Mouse (Mus musculus) kidney, postnatal 25 days (tissue): Measurements from ENCODE around the gene Clstn2.

Source experiments
- DNase-seq, 2 experiments: peaks; one replicate each; pipeline ENCODE4 v3.0.0; 2021; ENCODE audit warnings: mixed read lengths in 2 of 2

Clstn2 gene

GRCm38 (mm10) chr9:97541419-97541818, 491.6 kb downstream of the Clstn2 start:
- DNase-seq, result no peak

DNA sequence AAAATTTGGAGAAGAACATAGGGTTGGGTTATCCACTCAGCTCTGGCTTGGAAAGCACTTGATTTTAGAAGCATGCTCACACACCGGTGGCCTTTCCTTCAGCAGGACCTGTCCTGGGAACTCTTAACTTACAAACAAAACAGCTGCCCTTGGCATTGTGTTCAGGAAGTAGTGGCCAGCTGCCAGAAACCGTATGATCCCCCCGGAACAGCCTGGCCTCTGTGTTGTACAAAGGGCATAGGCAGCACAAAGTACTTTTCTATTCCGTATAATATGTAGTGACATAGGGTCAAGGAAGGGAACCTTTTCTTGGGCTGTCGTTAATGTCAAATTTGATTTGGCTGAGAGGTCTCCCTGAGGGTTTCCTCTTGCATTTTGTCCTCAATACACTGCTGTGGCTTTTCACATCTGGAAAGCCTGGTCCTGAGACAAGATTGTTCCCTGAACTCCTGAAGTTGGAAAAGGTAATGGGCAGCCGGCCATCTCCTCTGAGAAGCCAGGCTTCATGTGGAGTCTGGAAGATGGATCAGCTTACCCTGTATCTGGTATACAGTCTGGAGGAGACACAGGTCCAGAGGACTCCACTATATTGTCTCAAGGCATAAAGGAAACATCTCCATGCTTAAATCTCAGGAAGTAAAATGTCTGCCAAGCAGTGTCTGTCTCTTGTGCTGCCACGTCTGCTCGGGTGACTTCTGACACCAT, 494.8 kb downstream of the Clstn2 start:
- DNase-seq, result peak; percentile 19 to 40

DNA sequence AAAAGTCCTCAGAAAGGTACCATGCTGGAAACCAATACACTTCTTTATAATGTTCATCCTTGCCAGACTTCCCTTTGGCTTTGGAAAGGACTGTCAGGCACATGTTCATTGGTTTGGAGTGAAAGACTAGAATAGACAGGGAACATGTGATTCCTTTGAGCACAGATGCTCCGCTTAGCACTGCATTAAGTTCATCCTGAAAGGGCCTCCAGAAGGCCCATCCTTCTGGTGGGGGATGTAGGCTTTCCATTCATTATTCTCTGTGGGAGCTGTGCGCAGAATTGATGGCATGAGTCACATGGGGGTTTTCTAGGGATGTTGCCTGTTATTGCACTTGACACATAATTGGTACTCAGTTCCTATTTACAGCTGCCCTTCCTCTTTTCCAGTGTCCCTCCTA, 498.8 kb downstream of the Clstn2 start:
- DNase-seq, result no peak

DNA sequence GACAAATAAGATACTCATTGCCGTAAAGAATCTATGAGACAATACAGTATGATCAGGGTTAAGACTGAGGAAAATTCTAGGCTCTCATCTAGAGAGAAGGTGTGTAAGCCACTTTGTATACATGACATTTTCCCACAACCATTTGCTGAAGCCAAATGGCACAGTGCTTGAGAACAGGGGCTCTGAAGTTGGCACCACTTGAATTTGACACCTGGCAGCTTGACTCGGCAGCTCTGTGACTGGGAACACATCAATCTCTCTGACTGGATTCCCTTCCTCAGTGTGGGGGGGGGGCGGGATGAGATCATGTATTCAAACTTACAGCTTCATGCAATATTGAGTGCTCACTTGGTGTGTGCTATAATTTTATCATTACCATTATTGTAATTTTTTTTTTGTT, 499.7 kb downstream of the Clstn2 start:
- DNase-seq, result no peak

DNA sequence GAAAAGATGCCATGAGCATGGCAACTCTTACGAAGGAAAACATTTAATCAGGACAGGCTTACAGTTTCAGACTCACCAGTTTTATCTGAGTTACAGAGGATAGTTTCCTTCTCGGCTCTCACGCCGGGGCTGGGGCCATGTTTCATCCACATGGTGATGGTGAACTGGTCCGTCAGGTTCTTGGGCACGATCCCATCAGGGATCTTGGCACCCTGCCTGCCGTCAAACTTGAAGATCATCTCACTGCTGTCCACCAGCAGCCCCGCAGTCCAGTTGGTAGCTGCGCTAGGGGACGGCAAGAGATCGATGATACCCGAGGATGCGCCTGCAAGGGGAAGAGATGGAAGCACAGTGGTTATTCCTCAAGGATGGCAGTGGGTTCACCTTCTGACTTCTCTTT, 500.4 kb downstream of the Clstn2 start:
- no peak for DNase-seq

- no peak for DNase-seq
These were observed 505.1 kb downstream of the Clstn2 start for GRCm38 (mm10) chr9:97527926-97528325.

GRCm38 (mm10) chr9:97527276-97527675, 505.7 kb downstream of the Clstn2 start:
- no peak for DNase-seq

GRCm38 (mm10) chr9:97525563-97525962, 507.4 kb downstream of the Clstn2 start:
- DNase-seq, result no peak

DNA sequence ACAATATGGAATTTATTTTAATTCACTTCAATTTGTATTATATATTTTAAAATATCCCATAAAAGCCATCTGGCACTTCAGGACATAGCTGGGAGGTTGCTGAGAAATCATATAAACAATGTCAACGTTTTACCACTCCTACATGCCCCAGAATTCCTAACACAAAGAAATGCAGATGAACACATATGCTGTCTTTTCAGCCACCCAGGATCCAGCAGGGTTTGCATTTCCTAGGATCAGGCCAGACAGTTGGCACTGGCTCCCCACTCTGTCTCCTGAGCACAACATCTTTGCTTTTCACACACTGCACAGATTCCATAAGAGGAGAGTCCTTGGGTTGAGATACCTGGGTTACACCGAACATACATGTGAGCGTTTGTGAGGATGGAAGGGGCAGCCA, 508.1 kb downstream of the Clstn2 start:
- DNase-seq, result no peak

- no peak for DNase-seq
These were observed 512.2 kb downstream of the Clstn2 start for GRCm38 (mm10) chr9:97520771-97521170.

DNA sequence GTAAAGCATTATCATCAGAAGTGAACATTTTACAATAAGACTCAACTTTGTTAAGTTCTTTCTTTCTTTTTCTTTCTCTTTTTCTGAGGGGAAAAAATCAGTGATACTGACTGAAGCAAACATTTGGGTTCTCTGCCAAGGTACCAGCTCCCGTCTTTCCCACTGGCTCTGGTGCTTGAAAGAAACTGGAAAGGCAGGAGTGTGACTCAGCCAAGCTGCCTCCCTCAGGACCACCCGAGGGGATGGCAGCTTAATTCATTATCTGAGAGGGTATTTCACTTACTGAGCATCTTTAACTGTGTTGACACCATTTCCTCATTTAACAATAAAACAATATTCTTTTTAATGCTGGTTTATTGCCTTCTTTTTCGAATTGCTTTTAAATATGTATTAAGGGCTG, 516.0 kb downstream of the Clstn2 start:
- no peak for DNase-seq

DNA sequence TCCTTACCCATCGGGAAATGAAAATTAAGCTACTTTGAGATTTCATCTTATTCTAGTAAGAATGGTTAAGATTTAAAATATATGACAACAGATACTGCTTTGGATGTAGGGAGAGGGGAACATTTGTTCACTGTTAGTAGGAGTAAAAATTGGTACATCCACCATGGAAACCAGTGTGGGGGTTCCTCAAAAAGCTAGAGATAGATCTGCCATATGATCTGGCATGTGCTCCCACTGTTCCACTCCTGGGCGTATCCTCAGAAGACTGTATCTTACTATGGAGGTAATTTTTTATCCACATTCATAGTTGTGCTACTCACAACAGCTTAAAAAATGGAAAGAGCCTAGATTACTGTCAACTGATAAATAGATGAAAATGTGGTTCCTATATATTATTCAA, 518.3 kb downstream of the Clstn2 start:
- DNase-seq, result no peak

- DNase-seq, result no peak
These were observed 520.6 kb downstream of the Clstn2 start for GRCm38 (mm10) chr9:97512282-97512850.

DNA sequence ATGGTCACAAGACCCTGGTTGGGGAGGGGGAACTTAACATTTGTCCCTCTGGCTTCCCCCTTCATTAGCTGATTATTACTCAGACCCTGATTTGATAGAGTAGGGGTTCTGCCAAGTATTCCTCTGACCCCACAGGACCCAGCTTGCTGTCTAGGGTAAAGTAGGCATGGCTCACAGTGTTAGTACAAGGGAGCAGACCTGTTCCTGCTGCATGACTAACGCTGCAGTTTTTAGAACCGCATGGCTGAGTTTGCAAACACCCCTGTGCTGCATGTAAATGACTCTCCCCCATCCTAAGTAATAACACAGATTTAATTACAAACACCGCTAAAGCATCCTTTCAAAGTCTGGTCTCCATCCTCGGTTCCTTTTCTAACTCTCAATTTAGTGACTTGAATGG, 531.6 kb downstream of the Clstn2 start:
- DNase-seq, result no peak

GRCm38 (mm10) chr9:97495056-97495455, 537.9 kb downstream of the Clstn2 start:
- DNase-seq, result no peak

GRCm38 (mm10) chr9:97491626-97492025, 541.4 kb downstream of the Clstn2 start:
- no peak for DNase-seq

DNA sequence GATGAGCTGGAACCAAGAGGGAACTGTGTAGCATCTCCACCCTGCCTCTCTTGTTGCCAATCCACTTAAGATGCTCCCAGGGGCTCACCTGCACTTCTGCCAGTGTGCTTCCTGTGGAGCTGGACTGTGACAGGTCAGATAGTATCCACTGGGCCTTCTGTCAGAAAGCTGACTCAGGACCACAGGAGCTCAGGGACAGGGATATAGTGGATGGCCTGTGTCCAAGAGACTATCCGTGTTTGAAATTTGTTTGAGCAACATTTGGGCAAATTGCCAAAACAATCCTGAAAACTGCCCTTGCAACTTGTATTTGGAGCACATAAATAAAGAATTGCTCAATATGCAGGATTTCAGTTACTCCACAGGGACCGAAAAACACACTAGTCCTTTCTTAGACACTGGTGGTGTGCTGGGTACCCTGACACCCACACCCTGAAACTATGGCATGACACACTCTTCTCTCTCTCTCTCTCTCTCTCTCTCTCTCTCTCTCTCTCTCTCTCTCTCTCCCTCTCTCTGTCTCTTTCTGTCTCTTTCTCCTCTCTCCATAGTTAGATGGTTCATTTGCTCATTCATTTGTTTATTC, 542.3 kb downstream of the Clstn2 start:
- no peak for DNase-seq

DNA sequence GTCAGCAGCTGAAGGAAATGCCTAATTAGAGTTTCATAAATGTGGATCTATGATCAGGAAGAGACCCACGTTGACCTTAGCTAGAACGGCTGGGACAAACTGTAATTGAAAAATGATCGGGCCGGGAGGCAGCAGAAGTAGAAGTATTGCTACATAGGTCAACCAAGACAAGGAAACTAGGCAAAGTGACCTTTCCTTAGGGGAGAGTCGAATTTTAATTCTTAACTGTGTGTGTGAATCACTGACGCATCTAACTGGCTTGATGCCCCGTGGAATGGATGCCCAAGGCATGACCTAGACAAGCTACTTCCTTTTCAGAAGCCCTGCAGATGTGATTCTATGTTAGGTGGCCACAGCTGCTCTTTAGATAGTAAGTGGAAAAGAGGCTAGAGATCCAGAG, 546.2 kb downstream of the Clstn2 start:
- peak in 1 of 2 experiments; percentile 4 for DNase-seq

- DNase-seq, result no peak
These were observed 551.8 kb downstream of the Clstn2 start for GRCm38 (mm10) chr9:97481187-97481586.

GRCm38 (mm10) chr9:97476961-97477360, 556.0 kb downstream of the Clstn2 start:
- DNase-seq, result no peak

GRCm38 (mm10) chr9:97476456-97476855, 556.5 kb downstream of the Clstn2 start:
- DNase-seq, result no peak

GRCm38 (mm10) chr9:97474896-97475295, 558.1 kb downstream of the Clstn2 start:
- DNase-seq, result no peak

GRCm38 (mm10) chr9:97471014-97471591, 561.9 kb downstream of the Clstn2 start:
- no peak for DNase-seq

- DNase-seq, result no peak
These were observed 572.5 kb downstream of the Clstn2 start for GRCm38 (mm10) chr9:97460452-97460851.
